Mouse (Mus musculus) urinary bladder, postnatal 14 days (tissue): ENCODE results near the gene Ralgps2.
A peak's percentile ranks its signal among the peaks of the same experiment; 100 is the strongest.

ENCODE experiments used
- DNase-seq: peaks from one replicate; pipeline ENCODE4 v3.0.0; 2021; ENCODE audit warnings: low spot score

Gene Ralgps2

GRCm38 (mm10) chr1:156819236-156819635, 120.2 kb downstream of the Ralgps2 start:
- DNase-seq, result no peak

- DNase-seq, result no peak
Measured at GRCm38 (mm10) chr1:156813485-156813884, 125.9 kb downstream of the Ralgps2 start.

- DNase-seq, result no peak
Measured at GRCm38 (mm10) chr1:156812716-156813115, 126.7 kb downstream of the Ralgps2 start.

GRCm38 (mm10) chr1:156811928-156812327, 127.5 kb downstream of the Ralgps2 start:
- DNase-seq, result no peak

- DNase-seq, result no peak
Measured at GRCm38 (mm10) chr1:156808332-156808731, 131.1 kb downstream of the Ralgps2 start.

GRCm38 (mm10) chr1:156801276-156801675, 138.2 kb downstream of the Ralgps2 start:
- no peak for DNase-seq

GRCm38 (mm10) chr1:156796251-156796650, 143.2 kb downstream of the Ralgps2 start:
- DNase-seq, result no peak

GRCm38 (mm10) chr1:156789844-156790490, 149.5 kb downstream of the Ralgps2 start:
- DNase-seq, result no peak

GRCm38 (mm10) chr1:156787164-156787863, 152.1 kb downstream of the Ralgps2 start:
- DNase-seq, result no peak

- DNase-seq, result no peak
Measured at GRCm38 (mm10) chr1:156786074-156786473, 153.4 kb downstream of the Ralgps2 start.

- DNase-seq, result no peak
Measured at GRCm38 (mm10) chr1:156784974-156785373, 154.5 kb downstream of the Ralgps2 start.

- DNase-seq, result no peak
Measured at GRCm38 (mm10) chr1:156784116-156784515, 155.3 kb downstream of the Ralgps2 start.

- no peak for DNase-seq
Measured at GRCm38 (mm10) chr1:156781971-156782850, 157.2 kb downstream of the Ralgps2 start.

GRCm38 (mm10) chr1:156781076-156781741, 158.2 kb downstream of the Ralgps2 start:
- DNase-seq, result peak; percentile 68

- peak; percentile 34 for DNase-seq
Measured at GRCm38 (mm10) chr1:156780234-156781005, 159.0 kb downstream of the Ralgps2 start.

GRCm38 (mm10) chr1:156779595-156779994, 159.8 kb downstream of the Ralgps2 start:
- DNase-seq, result no peak

- DNase-seq, result no peak
Measured at GRCm38 (mm10) chr1:156778977-156779376, 160.4 kb downstream of the Ralgps2 start.

- no peak for DNase-seq
Measured at GRCm38 (mm10) chr1:156777896-156778295, 161.5 kb downstream of the Ralgps2 start.

GRCm38 (mm10) chr1:156775983-156776382, 163.4 kb downstream of the Ralgps2 start:
- no peak for DNase-seq

GRCm38 (mm10) chr1:156775190-156775589, 164.2 kb downstream of the Ralgps2 start:
- DNase-seq, result no peak

- DNase-seq, result no peak
Measured at GRCm38 (mm10) chr1:156770845-156771244, 168.6 kb downstream of the Ralgps2 start.
